Mouse (Mus musculus): Measurements from ENCODE around the gene Hmga1. TPM values are rescaled to one million over a fixed set of nuclear protein-coding genes. Genes with fewer than 3 reads are reported as not detected.
A peak's percentile ranks its signal among the peaks of the same experiment; 100 is the strongest.

Hmga1 gene
- total and polyA plus RNA-seq, 3 experiments, result 43.8 to 88.7 (median 83.7) TPM

DNA sequence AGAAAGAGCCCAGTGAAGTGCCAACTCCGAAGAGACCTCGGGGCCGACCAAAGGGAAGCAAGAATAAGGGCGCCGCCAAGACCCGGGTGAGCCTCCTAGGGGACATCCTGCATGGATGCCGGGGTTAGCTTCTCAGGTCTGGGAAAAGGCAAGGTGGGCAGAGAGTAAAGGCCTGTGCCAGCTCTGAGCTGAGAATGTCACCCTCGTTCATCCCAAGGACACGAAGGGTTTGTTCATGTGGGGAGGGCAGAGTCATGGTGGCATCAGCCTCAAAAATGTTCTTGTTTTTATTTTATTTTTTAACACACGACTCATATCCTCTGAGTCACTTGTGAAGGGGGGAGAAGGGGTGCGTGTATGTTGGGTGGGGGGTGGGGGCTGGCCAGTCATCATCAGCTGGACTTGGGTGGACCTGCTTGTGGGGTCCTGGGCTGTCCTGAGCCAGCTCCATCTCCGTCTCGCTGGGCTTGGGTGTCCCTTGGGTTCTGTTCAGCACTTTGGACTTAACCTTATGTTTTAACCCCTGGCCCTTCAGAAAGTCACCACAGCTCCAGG lies 4.7 kb downstream of the Hmga1 start:
- dilution Hi-C loops (cut with MboI; ENCODE audit: extremely low pct_ligation_motif_present, extremely low pct_unique_long_range_greater_than_20kb, low sequenced_read_pairs), result no loop called here

DNA sequence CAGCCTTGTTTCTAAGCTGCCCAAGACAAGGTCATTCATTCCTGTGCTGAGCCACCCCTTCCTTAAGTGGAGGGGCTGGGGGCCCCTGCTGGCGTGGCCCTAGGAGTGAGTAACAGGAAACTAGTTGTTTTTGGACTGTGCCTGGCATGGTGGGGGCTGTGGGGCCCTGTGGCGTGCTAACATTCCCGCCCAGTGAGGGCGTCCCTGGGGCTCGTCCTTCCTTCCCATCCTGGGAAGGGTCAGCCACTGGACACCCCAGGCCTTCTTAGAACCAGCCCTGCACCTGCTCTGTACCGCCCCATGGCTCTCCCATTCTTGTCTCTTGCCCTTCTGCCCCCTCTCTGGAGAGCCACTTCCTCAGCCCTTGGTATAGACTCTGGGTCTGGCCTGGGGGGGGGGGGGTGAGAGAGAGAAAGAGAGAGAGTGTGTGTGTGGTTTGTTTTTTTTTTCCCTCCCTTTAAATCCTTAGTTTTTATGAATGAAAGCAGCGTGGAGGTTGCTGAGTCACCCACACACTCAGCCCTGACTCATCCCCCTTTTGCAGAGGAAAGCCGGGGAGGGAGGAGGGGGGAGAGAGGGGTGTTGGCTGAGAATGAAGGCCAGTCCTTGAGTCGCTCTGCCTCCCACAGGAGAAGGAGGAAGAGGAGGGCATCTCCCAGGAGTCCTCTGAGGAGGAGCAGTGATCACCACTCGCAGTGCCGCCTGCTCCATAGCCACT lies 5.7 kb downstream of the Hmga1 start:
- Histone ChIP-seq H3K4me1 (ENCODE audit: control insufficient read depth in 1 of 2, insufficient read depth in 2 of 2) (peaks cover 24 to 60% of the 10 kb centered on the region in 2 experiments), H3K27me3 (replicated peaks) (no peaks in the 10 kb centered on the region), H3K9me3 (replicated peaks; ENCODE audit: low read length) (no peaks in the 10 kb centered on the region), H3K9ac (ENCODE audit: insufficient read depth, low read depth) (no peak overlapping the region), H3K4me3 (replicated peaks in 1 of 3; ENCODE audit: low read depth in 2 of 3, low read length in 2 of 3, poor library complexity in 1 of 3) (no peak overlapping the region), H3K4me2 (ENCODE audit: insufficient read depth, low read depth, poor library complexity, severe bottlenecking) (no peak overlapping the region; the same call in 1 of the 2 replicates), H3K79me2 (replicated peaks; ENCODE audit: control insufficient read depth, extremely low read depth, insufficient read depth, poor library complexity, severe bottlenecking) (peaks cover 54% of the 10 kb centered on the region), H3K36me3 (replicated peaks in 1 of 2; ENCODE audit: control insufficient read depth in 1 of 2, insufficient read depth in 1 of 2, low read length in 1 of 2) (peaks cover 16 to 32% of the 10 kb centered on the region in 2 experiments), H3K27ac (ENCODE audit: insufficient read depth, low read depth) (peak overlapping the region; percentile 78)
- DNase-seq (ENCODE audit: extremely low read depth), result peak; percentile 58
- TF ChIP-seq TBP (conservative IDR thresholded peaks at IDR 0.05; ENCODE audit: low read depth, low read length) (no peak), USF1 (IDR thresholded peaks at IDR 0.05; ENCODE audit: low read depth, low read length) (no peak), SIN3A (IDR thresholded peaks at IDR 0.05; ENCODE audit: low read length) (0 out of 2 replicates have a peak, but pooled peaks have one; percentile 41), NELFE (IDR thresholded peaks at IDR 0.05; ENCODE audit: low read depth, low read length) (no peak), NRF1 (IDR thresholded peaks at IDR 0.05; ENCODE audit: low read depth, low read length) (no peak)
- dilution Hi-C loops (cut with MboI; ENCODE audit: extremely low pct_ligation_motif_present, extremely low pct_unique_long_range_greater_than_20kb, low sequenced_read_pairs), result no loop called here
- in situ Hi-C loops (cut with MboI; ENCODE audit: low pct_ligation_motif_present, low pct_unique_long_range_greater_than_20kb, low sequenced_read_pairs), result no loop called here

More for the DNA sequence above, 4.7 kb downstream of the Hmga1 start:
- Histone ChIP-seq H3K36me3 (replicated peaks in 1 of 2; ENCODE audit: control insufficient read depth in 1 of 2, insufficient read depth in 1 of 2, low read length in 1 of 2) (peaks cover 16 to 32% of the 10 kb centered on the region in 2 experiments), H3K9me3 (replicated peaks; ENCODE audit: low read length) (no peaks in the 10 kb centered on the region), H3K27ac (ENCODE audit: insufficient read depth, low read depth) (peak overlapping the region; percentile 78; the same call in 1 of the 2 replicates), H3K9ac (ENCODE audit: insufficient read depth, low read depth) (no peak overlapping the region), H3K79me2 (replicated peaks; ENCODE audit: control insufficient read depth, extremely low read depth, insufficient read depth, poor library complexity, severe bottlenecking) (peaks cover 54% of the 10 kb centered on the region), H3K4me1 (ENCODE audit: control insufficient read depth in 1 of 2, insufficient read depth in 2 of 2) (peaks cover 21 to 52% of the 10 kb centered on the region in 2 experiments), H3K4me2 (ENCODE audit: insufficient read depth, low read depth, poor library complexity, severe bottlenecking) (peak overlapping the region; percentile 53; the same call in 1 of the 2 replicates), H3K4me3 (replicated peaks in 1 of 3; ENCODE audit: low read depth in 2 of 3, low read length in 2 of 3, poor library complexity in 1 of 3) (no peak overlapping the region), H3K27me3 (replicated peaks) (no peaks in the 10 kb centered on the region)
- TF ChIP-seq POLR2AphosphoS2 (IDR thresholded peaks at IDR 0.05; ENCODE audit: low read depth, low read length) (no peak), MAFK (IDR thresholded peaks at IDR 0.05; ENCODE audit: insufficient replicate concordance, low read length) (no peak), POLR2A (IDR thresholded peaks at IDR 0.05; ENCODE audit: low read depth, low read length) (0 out of 2 replicates have a peak, but pooled peaks have one; percentile 4), SIN3A (IDR thresholded peaks at IDR 0.05; ENCODE audit: low read length) (no peak)
- DNase-seq (ENCODE audit: extremely low read depth), result no peak
- in situ Hi-C loops (cut with MboI; ENCODE audit: low pct_ligation_motif_present, low pct_unique_long_range_greater_than_20kb, low sequenced_read_pairs), result no loop called here

DNA sequence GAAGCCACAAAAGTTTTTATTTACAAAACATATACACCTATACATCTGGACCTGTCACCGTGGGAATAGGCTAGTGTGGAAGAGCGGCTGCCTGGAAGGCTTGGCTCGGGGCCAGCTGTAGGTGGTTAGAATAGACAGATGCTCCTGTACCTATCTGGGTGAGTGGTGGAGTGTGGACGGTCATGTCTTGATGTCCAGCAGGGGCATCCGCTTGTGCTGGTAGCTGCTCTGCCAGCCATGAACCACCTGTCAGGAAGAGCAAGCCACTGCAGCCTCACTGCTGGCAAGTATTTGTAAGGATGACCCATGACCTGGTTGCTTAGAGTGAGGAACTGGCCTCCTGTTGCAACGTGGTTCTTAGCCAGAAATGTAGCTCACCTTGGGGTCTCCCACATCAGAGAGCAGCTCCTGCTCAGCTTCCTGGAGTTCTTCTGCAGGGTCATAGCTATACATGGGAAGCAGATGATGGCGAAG lies 7.5 kb downstream of the Hmga1 start:
- H3K4me3 ChIP-seq (replicated peaks in 1 of 3; ENCODE audit: low read depth in 2 of 3, low read length in 2 of 3, poor library complexity in 1 of 3), result no peak overlapping the region
- H3K27ac ChIP-seq (ENCODE audit: insufficient read depth, low read depth), result peak overlapping the region; percentile 19; the same call in 1 of the 2 replicates
- H3K79me2 ChIP-seq (replicated peaks; ENCODE audit: control insufficient read depth, extremely low read depth, insufficient read depth, poor library complexity, severe bottlenecking), result peaks cover 35% of the 10 kb centered on the region
- no peak overlapping the region for H3K9ac ChIP-seq (ENCODE audit: insufficient read depth, low read depth)
- no peaks in the 10 kb centered on the region for H3K27me3 ChIP-seq (replicated peaks)
- in situ Hi-C loops (cut with MboI; ENCODE audit: low pct_ligation_motif_present, low pct_unique_long_range_greater_than_20kb, low sequenced_read_pairs), result no loop called here
- no peaks in the 10 kb centered on the region for H3K9me3 ChIP-seq (replicated peaks; ENCODE audit: low read length)
- dilution Hi-C loops (cut with MboI; ENCODE audit: extremely low pct_ligation_motif_present, extremely low pct_unique_long_range_greater_than_20kb, low sequenced_read_pairs), result no loop called here
- no peak for TF ChIP-seq ETS1 (conservative IDR thresholded peaks at IDR 0.05; ENCODE audit: low read depth, low read length)
- no peak for TF ChIP-seq JUN (IDR thresholded peaks at IDR 0.05; ENCODE audit: insufficient read depth, low read depth, low read length)
- TF ChIP-seq GABPA (IDR thresholded peaks at IDR 0.05; ENCODE audit: insufficient replicate concordance, low read depth, low read length), result no peak
- TF ChIP-seq NRF1 (IDR thresholded peaks at IDR 0.05; ENCODE audit: low read depth, low read length), result no peak
- TF ChIP-seq MAZ (IDR thresholded peaks at IDR 0.05; ENCODE audit: low read depth, low read length), result no peak
- no peak for TF ChIP-seq MXI1 (IDR thresholded peaks at IDR 0.05; ENCODE audit: low read depth, low read length)
- no peak for TF ChIP-seq RAD21 (IDR thresholded peaks at IDR 0.05; ENCODE audit: low read depth, low read length)
- TF ChIP-seq ZNF384 (IDR thresholded peaks at IDR 0.05; ENCODE audit: low read depth, low read length), result no peak
- TF ChIP-seq POLR2AphosphoS2 (IDR thresholded peaks at IDR 0.05; ENCODE audit: low read depth, low read length), result no peak
- TF ChIP-seq KAT2A (IDR thresholded peaks at IDR 0.05; ENCODE audit: insufficient replicate concordance, low read length), result no peak
- no peak for TF ChIP-seq USF2 (conservative IDR thresholded peaks at IDR 0.05; ENCODE audit: low read depth, low read length)
- TF ChIP-seq HCFC1 (IDR thresholded peaks at IDR 0.05; ENCODE audit: low read depth, low read length), result no peak
- no peak for TF ChIP-seq ZMIZ1 (IDR thresholded peaks at IDR 0.05; ENCODE audit: low read depth, low read length)
- TF ChIP-seq PAX5 (IDR thresholded peaks at IDR 0.05; ENCODE audit: low read length), result no peak
- no peak for TF ChIP-seq JUND (conservative IDR thresholded peaks at IDR 0.05; ENCODE audit: low read depth, low read length)
- TF ChIP-seq TBP (conservative IDR thresholded peaks at IDR 0.05; ENCODE audit: low read depth, low read length), result no peak
- H3K36me3 ChIP-seq (replicated peaks in 1 of 2; ENCODE audit: control insufficient read depth in 1 of 2, insufficient read depth in 1 of 2, low read length in 1 of 2), result peaks cover 16 to 32% of the 10 kb centered on the region in 2 experiments
- H3K4me2 ChIP-seq (ENCODE audit: insufficient read depth, low read depth, poor library complexity, severe bottlenecking), result no peak overlapping the region
- DNase-seq (ENCODE audit: extremely low read depth), result no peak
- peaks cover 24 to 59% of the 10 kb centered on the region in 2 experiments for H3K4me1 ChIP-seq (ENCODE audit: control insufficient read depth in 1 of 2, insufficient read depth in 2 of 2)
